29 mouse cellular contexts compared by ENCODE assay signal in the genomic region with DNA sequence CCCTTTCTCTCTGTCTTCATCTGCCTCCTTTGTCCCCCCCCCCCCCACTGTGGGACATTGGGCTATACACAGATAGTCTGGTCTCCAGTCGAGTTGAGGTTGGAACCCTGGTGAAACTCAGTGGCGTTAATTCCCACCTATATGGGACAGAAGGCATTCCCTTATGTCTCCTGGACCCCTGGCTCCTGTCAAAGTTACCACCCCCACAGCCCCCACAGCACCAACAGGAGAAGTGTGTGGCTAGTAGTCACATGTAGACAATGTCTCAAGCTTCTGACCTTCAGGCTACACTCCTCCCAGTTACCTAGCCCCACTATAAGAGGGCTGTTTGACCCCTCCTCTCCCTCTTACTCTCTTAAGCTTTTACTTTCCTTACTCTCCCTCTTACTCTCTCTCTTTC. TPM values are rescaled to one million over a fixed set of nuclear protein-coding genes. Genes with fewer than 3 reads are reported as not detected.
DNase-seq lines count a peak whose midpoint lies in the region; ATAC-seq and TF ChIP-seq lines count a peak whose summit lies in the region.
"Had no signal": no experiment of that assay in that cellular context is flagged by ENCODE, and none has a peak within 500 bp of the region (broad histone marks: within the 10 kb centered on the region; RNA-seq: fewer than 3 reads in every experiment).

No protein-coding gene starts in this region.

- no peaks in the 10 kb centered on the region for H3K9me3 ChIP-seq in liver, postnatal 0 days (ENCODE audit: low read length)
- H3K9me3 ChIP-seq: hindbrain, embryonic 10.5 days; hindbrain, embryonic 13.5 days had no signal

- peaks cover 10% of the 10 kb centered on the region for H3K4me1 ChIP-seq in liver, postnatal 0 days (ENCODE audit: insufficient read depth)
- H3K4me1 ChIP-seq in bone marrow, adult 2 months (ENCODE audit: control insufficient read depth, insufficient read depth, low read length) = peaks cover 3% of the 10 kb centered on the region
- H3K4me1 ChIP-seq: embryonic facial prominence, embryonic 10.5 days; embryonic facial prominence, embryonic 13.5 days; hindbrain, embryonic 10.5 days; hindbrain, embryonic 13.5 days had no signal

- no peak overlapping the region for H3K4me2 ChIP-seq in liver, postnatal 0 days (ENCODE audit: low read depth, low read length)
- H3K4me2 ChIP-seq: embryonic facial prominence, embryonic 13.5 days; hindbrain, embryonic 13.5 days had no signal

- no peak for TF ChIP-seq POLR2A in bone marrow, adult 2 months (IDR thresholded peaks at IDR 0.05; ENCODE audit: borderline replicate concordance, control insufficient read depth, low read depth, low read length)

- WGBS in liver, postnatal 0 days (ENCODE audit: insufficient replicate concordance) = 79% methylated on average over 2 of the region's 2 CpGs
- 83% methylated on average over 2 of the region's 2 CpGs for WGBS in bone marrow, adult 2 months

- no peak overlapping the region for H3K27ac ChIP-seq in liver, postnatal 0 days (ENCODE audit: low read depth)
- H3K27ac ChIP-seq in bone marrow, adult 2 months (ENCODE audit: control insufficient read depth, insufficient read depth, low read depth, low read length, poor library complexity) = peak overlapping the region; percentile 83
- H3K27ac ChIP-seq: embryonic facial prominence, embryonic 10.5 days; embryonic facial prominence, embryonic 13.5 days; gastrocnemius, adult 2 months; hindbrain, embryonic 10.5 days; hindbrain, embryonic 13.5 days had no signal

- H3K9ac ChIP-seq in liver, postnatal 0 days (replicated peaks) = no peak overlapping the region
- H3K9ac ChIP-seq: embryonic facial prominence, embryonic 13.5 days; forebrain, postnatal 0 days; hindbrain, embryonic 13.5 days had no signal

- no peaks in the 10 kb centered on the region for H3K27me3 ChIP-seq in liver, postnatal 0 days (ENCODE audit: insufficient read depth, low read length)
- H3K27me3 ChIP-seq: embryonic facial prominence, embryonic 13.5 days; hindbrain, embryonic 13.5 days had no signal

- no peak overlapping the region for H3K4me3 ChIP-seq in liver, postnatal 0 days (ENCODE audit: low read depth, low read length)
- no peak overlapping the region for H3K4me3 ChIP-seq in bone marrow, adult 2 months (replicated peaks; ENCODE audit: control insufficient read depth, low read depth, low read length)
- H3K4me3 ChIP-seq: embryonic facial prominence, embryonic 10.5 days; embryonic facial prominence, embryonic 13.5 days; erythroblast, embryonic 14.5 days; gastrocnemius, adult 2 months; hindbrain, embryonic 10.5 days; hindbrain, embryonic 13.5 days had no signal

- no peaks in the 10 kb centered on the region for H3K36me3 ChIP-seq in liver, postnatal 0 days (replicated peaks; ENCODE audit: insufficient read depth, low read length)
- H3K36me3 ChIP-seq: embryonic facial prominence, embryonic 10.5 days; embryonic facial prominence, embryonic 13.5 days; hindbrain, embryonic 10.5 days; hindbrain, embryonic 13.5 days had no signal

- TF ChIP-seq EP300 in liver, postnatal 0 days (IDR thresholded peaks at IDR 0.05; ENCODE audit: low read depth) = no peak

- TF ChIP-seq CTCF in liver, postnatal 0 days (IDR thresholded peaks at IDR 0.05; ENCODE audit: low read depth) = no peak
- no peak for TF ChIP-seq CTCF in bone marrow, adult 2 months (IDR thresholded peaks at IDR 0.05; ENCODE audit: control insufficient read depth, insufficient read depth, low read length)

- peak; percentile 56 for DNase-seq in heart, adult 11 months
- DNase-seq in heart, postnatal 10 days = no peak
- DNase-seq in liver, postnatal 0 days = peak; percentile 8
- no peak for DNase-seq in liver
- DNase-seq in spleen, adult 12 weeks (ENCODE audit: low spot score) = no peak
- DNase-seq in kidney, adult 9 months = no peak
- DNase-seq: adrenal gland, adult 2 months; adrenal gland, postnatal 14 days; B cell, adult 2 months; cerebellum, adult 11-12 months; cerebellum, adult 8-10 months; cerebellum, postnatal 10 days; cerebellum, postnatal 36 days; embryo, embryonic 11 days; forebrain, postnatal 0 days; gastrocnemius, adult 2 months; gastrocnemius, postnatal 14 days; heart, adult 18-20 months; heart, postnatal 36 days had no signal

- ATAC-seq in liver, postnatal 0 days = no peak
- ATAC-seq: CD4-positive, CD25-positive, alpha-beta regulatory T cell, adult 4 months; forebrain, embryonic 14.5 days; forebrain, postnatal 0 days; hindbrain, embryonic 16.5 days had no signal

- intact Hi-C loops in heart, postnatal 10 days (cut with DNase I) = no loop called here

RNA-seq across cellular contexts. Expression of a gene that starts 19.2 kb away (rescaled TPM):
- total RNA-seq in heart, postnatal 10 days (2021) = 1 to 10 TPM; 2.5 to 3.0 TPM
- 22.3 and 22.7 TPM in 2 replicates for polyA plus RNA-seq in liver, postnatal 0 days (2015; fragmentation: Nextera tagmentation; extraction: Ambion mirVana)
- polyA plus RNA-seq in bone marrow, adult 2 months (2011; ENCODE audit: insufficient read depth, insufficient read length, low replicate concordance, missing spikeins) = 101 and 262 TPM in 2 replicates
- polyA plus RNA-seq: erythroblast, embryonic 14.5 days had no signal

RNA-seq across cellular contexts. Expression of a gene that starts 32.5 kb away (rescaled TPM):
- under 1 TPM; 0.22 to 0.31 TPM for total RNA-seq in heart, postnatal 10 days (2021)
- 2.6 and 2.8 TPM in 2 replicates for polyA plus RNA-seq in liver, postnatal 0 days (2015; fragmentation: Nextera tagmentation; extraction: Ambion mirVana)
- polyA plus RNA-seq in bone marrow, adult 2 months (2011; ENCODE audit: insufficient read depth, insufficient read length, low replicate concordance, missing spikeins) = 12.4 and 57.6 TPM in 2 replicates
- total RNA-seq: gastrocnemius, adult 2 months; gastrocnemius, postnatal 14 days; MEL had no signal
- polyA plus RNA-seq: embryonic facial prominence, embryonic 10.5 days; erythroblast, embryonic 14.5 days; forebrain, embryonic 14.5 days; hindbrain, embryonic 10.5 days; hindbrain, embryonic 13.5 days had no signal

Comparison
In these comparisons a context has a peak if more than half of its experiments do, and no peak if none do; other contexts are left out.
1. DNase-seq: peak in heart, adult 11 months (single experiment) and liver, postnatal 0 days (single experiment); none in heart, postnatal 10 days (0 of 2), liver (single experiment), spleen, adult 12 weeks (single experiment) and kidney, adult 9 months (single experiment).